Mouse (Mus musculus): ENCODE results near the gene Slc25a31. TPM values are rescaled to one million over a fixed set of nuclear protein-coding genes. Genes with fewer than 3 reads are reported as not detected.

Gene Slc25a31
- polyA plus RNA-seq, 1 experiment from 2014 or later, result 0.06 TPM

DNA sequence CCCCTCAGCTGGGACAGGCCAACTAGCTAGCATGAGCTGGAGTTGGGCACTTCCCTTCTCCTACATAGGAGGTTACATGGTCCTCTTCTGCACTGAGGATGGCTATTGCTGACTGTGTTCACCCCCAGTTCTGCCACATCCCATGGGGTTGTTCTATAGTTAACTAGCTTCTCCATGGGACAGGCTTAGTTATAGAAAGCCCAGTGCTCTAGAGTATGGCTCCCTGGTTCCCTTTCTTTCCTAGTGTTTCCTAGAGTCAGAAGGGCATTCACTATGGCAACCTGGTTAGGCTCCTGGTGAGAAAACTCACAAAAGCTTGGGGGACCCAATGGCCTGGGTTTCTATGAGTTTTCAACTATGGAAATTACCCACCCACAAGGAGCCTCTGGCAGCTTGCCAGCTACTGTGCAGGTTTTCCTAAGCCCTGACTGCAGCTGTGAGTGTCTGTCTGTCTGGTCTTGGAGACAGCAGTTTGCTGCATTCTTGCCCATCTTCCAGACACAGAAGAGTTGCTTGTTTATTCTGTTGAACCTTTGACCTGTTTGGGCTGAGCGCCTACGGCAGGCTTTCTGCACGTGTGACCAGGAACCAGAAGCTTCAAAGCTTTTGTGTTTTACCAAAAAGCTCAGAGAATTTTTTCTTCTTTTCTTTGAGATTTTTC lies 22.7 kb upstream of the Slc25a31 start:
- DNase-seq, result no peak

DNA sequence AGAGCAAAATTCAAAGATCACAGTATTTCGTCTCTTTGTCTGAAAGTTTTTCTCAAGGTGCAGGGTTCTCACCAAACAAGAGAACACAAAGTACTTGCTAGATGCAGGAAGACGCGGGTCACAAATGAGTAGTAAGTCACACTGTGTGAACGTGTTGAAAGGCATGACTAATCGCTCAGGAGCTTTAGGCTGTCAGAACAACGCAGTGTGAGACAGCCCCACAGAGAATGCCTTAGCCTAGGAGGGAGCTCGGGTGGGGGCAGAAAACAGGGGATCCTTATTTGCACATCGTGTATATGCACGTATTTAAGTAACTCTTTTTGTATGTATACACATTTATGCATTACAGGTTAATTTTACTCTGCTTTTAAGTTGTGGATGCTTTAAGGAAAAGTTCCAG lies 21.8 kb upstream of the Slc25a31 start:
- Histone ChIP-seq H3K4me2 (no peak overlapping the region), H3K27ac (no peak overlapping the region), H3K36me3 (no peaks in the 10 kb centered on the region), H3K9ac (no peak overlapping the region), H3K9me3 (replicated peaks) (no peaks in the 10 kb centered on the region), H3K4me1 (replicated peaks) (peaks cover 6% of the 10 kb centered on the region; the same call in 1 of the 2 replicates), H3K4me3 (replicated peaks) (no peak overlapping the region), H3K27me3 (no peaks in the 10 kb centered on the region)
- no peak for DNase-seq
- WGBS (ENCODE audit: insufficient replicate concordance), result 61% methylated on average over 9 of the region's 9 CpGs
- no peak for ATAC-seq (ENCODE audit: low read depth)

More for the DNA sequence above, 22.7 kb upstream of the Slc25a31 start:
- no peak for ATAC-seq (ENCODE audit: low read depth)
- H3K4me2 ChIP-seq, result no peak overlapping the region
- H3K4me1 ChIP-seq (replicated peaks), result peaks cover 6% of the 10 kb centered on the region; the same call in 1 of the 2 replicates
- no peak overlapping the region for H3K4me3 ChIP-seq (replicated peaks)
- no peaks in the 10 kb centered on the region for H3K36me3 ChIP-seq
- WGBS (ENCODE audit: insufficient replicate concordance), result 70% methylated on average over 3 of the region's 3 CpGs
- no peak overlapping the region for H3K27ac ChIP-seq
- no peak overlapping the region for H3K9ac ChIP-seq
- no peaks in the 10 kb centered on the region for H3K9me3 ChIP-seq (replicated peaks)
- no peaks in the 10 kb centered on the region for H3K27me3 ChIP-seq

GRCm38 (mm10) chr3:40687588-40687987 lies 21.1 kb upstream of the Slc25a31 start:
- no peaks in the 10 kb centered on the region for H3K36me3 ChIP-seq
- no peaks in the 10 kb centered on the region for H3K27me3 ChIP-seq
- ATAC-seq (ENCODE audit: low read depth) (no peak), DNase-seq (no peak)
- no peak overlapping the region for H3K9ac ChIP-seq
- H3K4me1 ChIP-seq (replicated peaks), result peaks cover 6% of the 10 kb centered on the region; the same call in 1 of the 2 replicates
- H3K4me3 ChIP-seq (replicated peaks), result no peak overlapping the region
- 71% methylated on average over 3 of the region's 3 CpGs for WGBS (ENCODE audit: insufficient replicate concordance)
- no peak overlapping the region for H3K27ac ChIP-seq
- no peaks in the 10 kb centered on the region for H3K9me3 ChIP-seq (replicated peaks)
- H3K4me2 ChIP-seq, result no peak overlapping the region

GRCm38 (mm10) chr3:40691566-40691965 lies 17.1 kb upstream of the Slc25a31 start:
- H3K36me3 ChIP-seq, result no peaks in the 10 kb centered on the region
- no peak overlapping the region for H3K4me2 ChIP-seq
- H3K27me3 ChIP-seq, result no peaks in the 10 kb centered on the region
- WGBS (ENCODE audit: insufficient replicate concordance), result 76% methylated on average over 6 of the region's 6 CpGs
- no peaks in the 10 kb centered on the region for H3K9me3 ChIP-seq (replicated peaks)
- H3K9ac ChIP-seq, result no peak overlapping the region
- H3K27ac ChIP-seq, result no peak overlapping the region
- peaks cover 4% of the 10 kb centered on the region for H3K4me1 ChIP-seq (replicated peaks)
- ATAC-seq (ENCODE audit: low read depth) (no peak), DNase-seq (no peak)
- no peak overlapping the region for H3K4me3 ChIP-seq (replicated peaks)

- peaks cover 4% of the 10 kb centered on the region for H3K4me1 ChIP-seq (replicated peaks)
- no peaks in the 10 kb centered on the region for H3K36me3 ChIP-seq
- no peak overlapping the region for H3K4me2 ChIP-seq
- no peak for DNase-seq
- H3K9ac ChIP-seq, result no peak overlapping the region
- no peaks in the 10 kb centered on the region for H3K27me3 ChIP-seq
- 78% methylated on average over 10 of the region's 10 CpGs for WGBS (ENCODE audit: insufficient replicate concordance)
- no peaks in the 10 kb centered on the region for H3K9me3 ChIP-seq (replicated peaks)
- no peak for ATAC-seq (ENCODE audit: low read depth)
- no peak overlapping the region for H3K4me3 ChIP-seq (replicated peaks)
- H3K27ac ChIP-seq, result no peak overlapping the region
Measured at GRCm38 (mm10) chr3:40693435-40693834, 15.2 kb upstream of the Slc25a31 start.

- Histone ChIP-seq H3K4me1 (replicated peaks) (peaks cover 4% of the 10 kb centered on the region), H3K9me3 (replicated peaks) (no peaks in the 10 kb centered on the region), H3K27me3 (no peaks in the 10 kb centered on the region), H3K27ac (no peak overlapping the region), H3K9ac (no peak overlapping the region), H3K4me3 (replicated peaks) (no peak overlapping the region), H3K36me3 (no peaks in the 10 kb centered on the region), H3K4me2 (no peak overlapping the region)
- no peak for ATAC-seq (ENCODE audit: low read depth)
- WGBS (ENCODE audit: insufficient replicate concordance), result 58% methylated on average over 7 of the region's 7 CpGs
- no peak for DNase-seq
Measured at GRCm38 (mm10) chr3:40693960-40694359, 14.7 kb upstream of the Slc25a31 start.

DNA sequence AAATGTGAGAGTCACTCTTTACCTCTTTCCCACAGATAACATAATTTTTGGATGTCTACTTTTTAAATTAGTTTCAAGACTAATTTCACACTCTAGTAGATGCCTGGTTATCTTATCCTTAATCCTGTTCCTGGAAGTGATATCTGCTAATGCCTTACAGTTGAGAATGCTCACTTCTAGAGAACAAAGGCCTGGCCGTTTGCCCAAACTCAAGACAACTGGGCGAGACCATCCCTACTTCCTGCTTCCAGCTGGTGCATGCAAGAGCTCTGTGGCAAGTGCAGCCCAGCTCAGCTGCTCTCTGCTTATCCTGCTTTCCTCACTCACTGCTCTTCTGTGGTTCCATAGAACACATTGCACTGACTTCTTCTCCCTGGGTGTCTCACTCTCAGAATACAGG lies 14.2 kb upstream of the Slc25a31 start:
- no peak overlapping the region for H3K4me2 ChIP-seq
- no peak overlapping the region for H3K27ac ChIP-seq
- no peaks in the 10 kb centered on the region for H3K36me3 ChIP-seq
- DNase-seq, result no peak
- H3K27me3 ChIP-seq, result no peaks in the 10 kb centered on the region
- no peak overlapping the region for H3K9ac ChIP-seq
- H3K4me1 ChIP-seq (replicated peaks), result peaks cover 4% of the 10 kb centered on the region
- peak; percentile 57; the same call in 1 of the 2 replicates for ATAC-seq (ENCODE audit: low read depth)
- H3K9me3 ChIP-seq (replicated peaks), result no peaks in the 10 kb centered on the region
- WGBS (ENCODE audit: insufficient replicate concordance), result 14% methylated on average over 2 of the region's 2 CpGs
- no peak overlapping the region for H3K4me3 ChIP-seq (replicated peaks)

DNA sequence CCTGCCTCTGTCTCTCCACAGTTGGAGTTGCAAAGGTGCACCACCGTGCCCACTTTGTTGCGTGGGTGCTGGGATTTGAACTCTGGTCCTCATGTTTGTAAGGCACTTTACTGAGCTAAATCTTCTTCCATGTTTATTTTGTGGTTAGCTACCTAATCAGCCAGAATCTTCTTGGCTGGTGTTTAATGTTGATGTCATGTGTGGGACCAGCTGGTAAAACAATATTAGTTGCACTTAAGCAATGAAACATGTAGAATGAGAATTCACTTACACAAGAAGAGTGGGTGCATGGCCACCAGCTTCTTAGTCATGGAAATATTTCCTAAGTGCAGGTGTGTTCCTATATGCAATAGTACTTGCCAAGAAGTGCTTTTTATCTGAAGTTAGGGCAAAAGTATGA lies 13.5 kb upstream of the Slc25a31 start:
- no peak overlapping the region for H3K27ac ChIP-seq
- H3K4me2 ChIP-seq, result no peak overlapping the region
- no peak overlapping the region for H3K4me3 ChIP-seq (replicated peaks)
- peaks cover 4% of the 10 kb centered on the region for H3K4me1 ChIP-seq (replicated peaks)
- 75% methylated on average over 2 of the region's 2 CpGs for WGBS (ENCODE audit: insufficient replicate concordance)
- no peaks in the 10 kb centered on the region for H3K27me3 ChIP-seq
- ATAC-seq (ENCODE audit: low read depth) (no peak), DNase-seq (no peak)
- H3K9me3 ChIP-seq (replicated peaks), result no peaks in the 10 kb centered on the region
- no peaks in the 10 kb centered on the region for H3K36me3 ChIP-seq
- H3K9ac ChIP-seq, result no peak overlapping the region

DNA sequence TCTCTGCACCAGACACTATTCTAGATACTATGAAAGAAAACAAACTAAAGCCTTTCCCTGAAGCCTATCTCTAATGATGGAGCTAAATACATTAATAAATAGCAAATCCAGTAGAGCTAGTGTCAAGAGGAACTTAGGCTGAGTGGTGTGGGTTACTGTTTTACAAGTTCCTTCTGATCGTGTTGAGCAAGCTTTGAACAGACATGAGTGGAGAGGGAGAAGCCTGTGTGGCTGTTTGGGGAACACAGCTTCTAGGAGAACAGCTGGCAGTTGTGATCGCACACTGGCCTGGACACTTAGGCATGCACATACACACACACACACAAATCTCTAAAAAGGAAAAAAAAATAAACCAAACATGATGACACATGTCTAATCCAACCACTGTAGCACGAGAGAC lies 9.8 kb upstream of the Slc25a31 start:
- no peaks in the 10 kb centered on the region for H3K36me3 ChIP-seq
- H3K9me3 ChIP-seq (replicated peaks), result no peaks in the 10 kb centered on the region
- H3K9ac ChIP-seq, result no peak overlapping the region
- ATAC-seq (ENCODE audit: low read depth) (no peak), DNase-seq (no peak)
- H3K27me3 ChIP-seq, result no peaks in the 10 kb centered on the region
- 55% methylated on average over 3 of the region's 3 CpGs for WGBS (ENCODE audit: insufficient replicate concordance)
- no peak overlapping the region for H3K27ac ChIP-seq
- H3K4me2 ChIP-seq, result no peak overlapping the region
- peaks cover 4% of the 10 kb centered on the region for H3K4me1 ChIP-seq (replicated peaks)
- no peak overlapping the region for H3K4me3 ChIP-seq (replicated peaks)

DNA sequence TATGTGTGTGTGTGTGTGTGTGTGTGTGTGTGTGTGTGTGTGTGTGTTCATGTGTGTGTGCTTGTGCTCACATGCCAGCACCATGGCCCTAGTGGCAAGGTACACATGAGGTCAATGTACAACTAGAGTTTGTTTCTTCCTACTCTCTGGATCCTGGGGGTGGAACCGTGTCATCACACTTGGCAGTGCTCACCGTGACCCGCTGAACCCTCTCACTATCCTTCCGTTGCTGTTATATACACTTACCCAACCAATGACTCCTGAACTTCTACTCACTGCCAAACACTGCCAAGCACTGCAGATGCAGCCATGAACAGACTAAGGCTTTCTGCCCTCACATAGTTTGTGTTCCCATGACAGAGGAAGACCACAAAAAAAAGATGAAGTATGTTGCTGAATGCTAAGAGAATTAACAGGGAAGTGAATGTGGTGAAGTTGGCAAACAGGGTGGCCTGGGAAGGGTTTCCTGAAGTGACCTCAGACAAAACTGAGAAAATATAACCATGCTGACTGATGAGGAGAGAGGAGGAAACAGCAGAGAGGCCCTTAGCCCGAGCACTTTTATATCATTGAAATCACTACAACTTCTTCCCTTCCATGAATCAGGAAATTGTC lies 3.7 kb upstream of the Slc25a31 start:
- Histone ChIP-seq H3K27ac (no peak overlapping the region), H3K9me3 (replicated peaks) (no peaks in the 10 kb centered on the region), H3K4me2 (no peak overlapping the region), H3K36me3 (no peaks in the 10 kb centered on the region), H3K4me1 (replicated peaks) (no peaks in the 10 kb centered on the region), H3K9ac (no peak overlapping the region), H3K27me3 (no peaks in the 10 kb centered on the region), H3K4me3 (replicated peaks) (no peak overlapping the region)
- WGBS (ENCODE audit: insufficient replicate concordance), result 64% methylated on average over 5 of the region's 5 CpGs
- ATAC-seq (ENCODE audit: low read depth) (0 out of 2 replicates have a peak, but pooled peaks have one; percentile 4), DNase-seq (no peak)

DNA sequence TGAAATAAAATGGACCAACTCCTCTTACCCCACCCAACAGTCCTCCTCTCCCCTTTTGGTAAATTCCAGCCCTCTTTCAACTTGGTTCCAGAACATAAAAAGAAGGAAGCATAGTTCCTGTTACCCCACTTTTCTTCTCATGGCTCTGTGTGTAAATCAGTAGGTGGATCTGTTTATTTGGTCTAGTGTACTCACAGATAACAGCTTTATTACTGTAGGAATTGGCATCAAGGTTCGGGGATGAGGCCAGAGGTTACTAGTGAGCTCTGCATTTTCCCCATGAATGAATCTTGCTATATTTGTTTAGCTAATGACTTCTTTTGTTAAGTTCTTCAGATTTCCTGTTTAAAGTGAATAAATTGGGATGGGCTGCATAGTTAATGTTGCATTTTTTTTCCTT lies 7.4 kb downstream of the Slc25a31 start:
- 34% methylated on average over 1 of the region's 1 CpGs for WGBS (ENCODE audit: insufficient replicate concordance)
- Histone ChIP-seq H3K4me1 (replicated peaks) (no peaks in the 10 kb centered on the region), H3K27me3 (no peaks in the 10 kb centered on the region), H3K9me3 (replicated peaks) (no peaks in the 10 kb centered on the region), H3K4me3 (replicated peaks) (no peak overlapping the region), H3K27ac (no peak overlapping the region), H3K9ac (no peak overlapping the region), H3K4me2 (no peak overlapping the region), H3K36me3 (no peaks in the 10 kb centered on the region)
- ATAC-seq (ENCODE audit: low read depth) (no peak), DNase-seq (no peak)

DNA sequence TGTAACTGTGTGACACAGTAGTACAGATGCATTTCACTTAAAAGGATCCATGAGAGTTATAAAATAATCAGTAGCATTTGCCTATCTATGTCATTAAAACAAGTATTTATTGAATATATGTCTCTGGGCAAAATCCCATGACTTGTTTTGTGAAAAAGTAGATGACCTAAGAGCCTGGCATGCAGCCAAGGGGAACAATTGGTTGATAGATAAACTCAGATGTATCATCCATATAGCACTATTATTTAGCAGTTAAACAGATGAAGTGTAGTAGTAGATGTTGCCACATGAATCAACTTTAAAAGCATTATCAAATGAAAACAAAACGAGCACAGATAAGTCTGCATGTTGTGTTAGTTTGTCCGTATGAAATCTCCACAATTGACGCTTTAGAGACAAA lies 10.4 kb downstream of the Slc25a31 start:
- H3K4me3 ChIP-seq (replicated peaks), result no peak overlapping the region
- no peaks in the 10 kb centered on the region for H3K9me3 ChIP-seq (replicated peaks)
- no peaks in the 10 kb centered on the region for H3K27me3 ChIP-seq

More for the DNA sequence above, 10.4 kb downstream of the Slc25a31 start:
- H3K36me3 ChIP-seq, result no peaks in the 10 kb centered on the region
- ATAC-seq (ENCODE audit: low read depth) (no peak), DNase-seq (no peak)
- H3K27ac ChIP-seq, result no peak overlapping the region
- 67% methylated on average over 3 of the region's 3 CpGs for WGBS (ENCODE audit: insufficient replicate concordance)
- H3K4me2 ChIP-seq, result no peak overlapping the region
- no peak overlapping the region for H3K9ac ChIP-seq
- no peaks in the 10 kb centered on the region for H3K4me1 ChIP-seq (replicated peaks)

Measured in liver, embryonic 13.5 days (tissue).